Comparison of ENCODE assay signal across 8 mouse cellular contexts in genomic region chr6:88446063-88447002, GRCm38 (mm10). TPM values are rescaled to one million over a fixed set of nuclear protein-coding genes. Genes with fewer than 3 reads are reported as not detected.
DNase-seq lines count a peak whose midpoint lies in the region; ATAC-seq lines count a peak whose summit lies in the region.

Gene Eefsec (minus strand): TSS chr6:88446539.

- H3K9me3 ChIP-seq in forebrain, embryonic 11.5 days (ENCODE audit: control insufficient read depth, low read length) = no peaks in the 10 kb centered on the region
- H3K9me3 ChIP-seq in heart, embryonic 15.5 days (replicated peaks) = no peaks in the 10 kb centered on the region
- H3K9me3 ChIP-seq in liver, embryonic 13.5 days (replicated peaks) = no peaks in the 10 kb centered on the region
- H3K9me3 ChIP-seq in stomach, embryonic 14.5 days (ENCODE audit: control insufficient read depth, low read depth, low read length) = no peaks in the 10 kb centered on the region

- H3K9ac ChIP-seq in forebrain, embryonic 11.5 days (ENCODE audit: low read length) = peak within 1 kb of the TSS; percentile 86
- H3K9ac ChIP-seq in heart, embryonic 15.5 days = peak within 1 kb of the TSS; percentile 82
- peak within 1 kb of the TSS; percentile 87 for H3K9ac ChIP-seq in liver, embryonic 13.5 days
- H3K9ac ChIP-seq in stomach, embryonic 14.5 days (replicated peaks; ENCODE audit: low read depth, low read length) = peak within 1 kb of the TSS; percentile 86

- peaks cover 7% of the 10 kb centered on the region; the same call in 1 of the 2 replicates for H3K4me1 ChIP-seq in forebrain, embryonic 11.5 days (replicated peaks; ENCODE audit: control insufficient read depth, insufficient read depth, low read length)
- peaks cover 11% of the 10 kb centered on the region for H3K4me1 ChIP-seq in heart, embryonic 15.5 days (replicated peaks)
- H3K4me1 ChIP-seq in liver, embryonic 13.5 days (replicated peaks) = peaks cover 38% of the 10 kb centered on the region
- H3K4me1 ChIP-seq in stomach, embryonic 14.5 days (ENCODE audit: control insufficient read depth, insufficient read depth, low read length) = peaks cover 10% of the 10 kb centered on the region; the same call in 1 of the 2 replicates

- WGBS in forebrain, embryonic 11.5 days = under 1% methylated on average over 60 of the region's 72 CpGs
- WGBS in heart, embryonic 15.5 days = 1% methylated on average over 72 of the region's 72 CpGs
- under 1% methylated on average over 72 of the region's 72 CpGs for WGBS in liver, embryonic 13.5 days (ENCODE audit: insufficient replicate concordance)
- WGBS in stomach, embryonic 14.5 days = under 1% methylated on average over 72 of the region's 72 CpGs

- peak within 1 kb of the TSS; percentile 66 for H3K27ac ChIP-seq in forebrain, embryonic 11.5 days (ENCODE audit: low read depth, low read length)
- H3K27ac ChIP-seq in heart, embryonic 15.5 days = peak within 1 kb of the TSS; percentile 59; the same call in 1 of the 2 replicates
- H3K27ac ChIP-seq in liver, embryonic 13.5 days = peak within 1 kb of the TSS; percentile 73
- peak within 1 kb of the TSS; percentile 61 for H3K27ac ChIP-seq in stomach, embryonic 14.5 days (ENCODE audit: low read length)

- peak within 1 kb of the TSS; percentile 76 for H3K4me3 ChIP-seq in forebrain, embryonic 11.5 days (ENCODE audit: low read depth, low read length)
- peak within 1 kb of the TSS; percentile 79 for H3K4me3 ChIP-seq in heart, embryonic 15.5 days
- H3K4me3 ChIP-seq in liver, embryonic 13.5 days (replicated peaks) = peak within 1 kb of the TSS; percentile 89
- H3K4me3 ChIP-seq in stomach, embryonic 14.5 days (ENCODE audit: low read depth, low read length) = peak within 1 kb of the TSS; percentile 88

- peak within 1 kb of the TSS; percentile 85 for H3K4me2 ChIP-seq in forebrain, embryonic 11.5 days (ENCODE audit: low read depth, low read length, severe bottlenecking)
- peak within 1 kb of the TSS; percentile 86 for H3K4me2 ChIP-seq in heart, embryonic 15.5 days
- peak within 1 kb of the TSS; percentile 91 for H3K4me2 ChIP-seq in liver, embryonic 13.5 days
- peak within 1 kb of the TSS; percentile 70 for H3K4me2 ChIP-seq in stomach, embryonic 14.5 days (replicated peaks; ENCODE audit: low read depth, low read length)

- peak; percentile 85 for ATAC-seq in forebrain, embryonic 11.5 days (replicated peaks; ENCODE audit: low FRiP score)
- ATAC-seq in heart, embryonic 15.5 days (replicated peaks; ENCODE audit: insufficient number of reproducible peaks, insufficient read depth, low FRiP score, low read depth) = peak; percentile 79
- ATAC-seq in liver, embryonic 13.5 days (ENCODE audit: low read depth) = peak; percentile 88
- peak; percentile 89 for ATAC-seq in stomach, embryonic 14.5 days (ENCODE audit: insufficient number of reproducible peaks, insufficient read depth, low FRiP score, low read depth)

- H3K27me3 ChIP-seq in forebrain, embryonic 11.5 days (ENCODE audit: control insufficient read depth, insufficient read depth, low read length) = no peaks in the 10 kb centered on the region
- H3K27me3 ChIP-seq in heart, embryonic 15.5 days = 0 out of 2 replicates have a peak, but pooled peaks cover 3% of the 10 kb centered on the region
- no peaks in the 10 kb centered on the region; the same call in 1 of the 2 replicates for H3K27me3 ChIP-seq in liver, embryonic 13.5 days
- 0 out of 2 replicates have a peak, but pooled peaks cover 2% of the 10 kb centered on the region for H3K27me3 ChIP-seq in stomach, embryonic 14.5 days (ENCODE audit: control insufficient read depth, insufficient read depth, low read length)

- DNase-seq in CD8-positive naive resting alpha-beta T cell, adult 2 months (ENCODE audit: low read depth in 2 of 2, low spot score in 2 of 2) = peak; percentile 72 to 78
- DNase-seq in c-Kit-positive CD71-negative TER-119-negative erythroid progenitor cells, embryonic 14.5 days (ENCODE audit: low read depth) = peak; percentile 63
- peak; percentile 91 for DNase-seq in forebrain, embryonic 11.5 days (ENCODE audit: low spot score)
- peak; percentile 80 to 87 for DNase-seq in kidney, postnatal 25 days
- DNase-seq in liver, embryonic 13.5 days = peak; percentile 77
- peak; percentile 73 to 82 for DNase-seq in natural killer cell, adult 2 months (ENCODE audit: low spot score in 2 of 2)

- no peaks in the 10 kb centered on the region for H3K36me3 ChIP-seq in forebrain, embryonic 11.5 days (ENCODE audit: control insufficient read depth, insufficient read depth, low read length)
- H3K36me3 ChIP-seq in heart, embryonic 15.5 days = no peaks in the 10 kb centered on the region
- H3K36me3 ChIP-seq in liver, embryonic 13.5 days = no peaks in the 10 kb centered on the region
- no peaks in the 10 kb centered on the region for H3K36me3 ChIP-seq in stomach, embryonic 14.5 days (ENCODE audit: control insufficient read depth, insufficient read depth, low read length)

RNA-seq across cellular contexts. Expression of gene Eefsec, which starts in this region (rescaled TPM):
- 41.3 and 48.5 TPM in 2 replicates for polyA plus RNA-seq in forebrain, embryonic 11.5 days (2014; fragmentation: Nextera tagmentation; extraction: Ambion mirVana)
- polyA plus RNA-seq in heart, embryonic 15.5 days (2015; fragmentation: Nextera tagmentation; extraction: Ambion mirVana) = 16.4 and 19.6 TPM in 2 replicates
- 22.8 and 23.1 TPM in 2 replicates for polyA plus RNA-seq in liver, embryonic 13.5 days (2015; fragmentation: Nextera tagmentation; extraction: Ambion mirVana)
- polyA plus RNA-seq in stomach, embryonic 14.5 days (2014; fragmentation: Nextera tagmentation; extraction: Ambion mirVana) = 49.4 and 49.5 TPM in 2 replicates

Comparison
In these comparisons a context has a peak if more than half of its experiments do, and no peak if none do; other contexts are left out.
1. Peak in every context shown above with its lines: DNase-seq, ATAC-seq, H3K4me3 ChIP-seq and H3K27ac ChIP-seq.